In the genomic region with DNA sequence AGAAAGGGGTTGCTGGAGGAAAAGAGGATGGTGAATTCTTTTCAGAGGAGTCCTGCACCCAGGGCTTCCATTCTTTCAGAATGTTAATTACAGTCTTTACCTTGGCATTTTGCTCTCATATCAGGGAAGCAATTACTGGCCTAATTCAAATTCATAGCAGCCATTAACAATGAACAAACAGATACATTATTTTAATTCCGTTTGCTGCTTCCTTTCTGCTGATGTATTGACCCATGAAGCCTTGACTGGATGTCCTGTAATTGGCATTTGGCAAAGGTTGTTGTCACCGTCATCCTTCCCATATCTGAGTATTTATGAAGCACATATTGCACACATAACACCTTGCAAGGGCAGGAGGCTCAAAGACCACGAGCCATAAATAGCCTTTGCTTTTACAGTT, we compare ENCODE assay signal across 18 mouse cellular contexts.
"Had no signal": no experiment of that assay in that cellular context is flagged by ENCODE, and none has a peak within 500 bp of the region (broad histone marks: within the 10 kb centered on the region; RNA-seq: fewer than 3 reads in every experiment).

No protein-coding gene starts in this region.

- ATAC-seq: midbrain, embryonic 16.5 days had no signal

- H3K9me3 ChIP-seq: midbrain, embryonic 10.5 days; midbrain, embryonic 12.5 days; neural tube, embryonic 13.5 days; neural tube, embryonic 15.5 days had no signal

- H3K4me2 ChIP-seq: lung, embryonic 14.5 days; midbrain, embryonic 12.5 days; neural tube, embryonic 13.5 days; neural tube, embryonic 15.5 days had no signal

- H3K4me3 ChIP-seq: midbrain, embryonic 10.5 days; midbrain, embryonic 12.5 days; myocyte; neural tube, embryonic 13.5 days; neural tube, embryonic 15.5 days had no signal

- H3K9ac ChIP-seq: lung, embryonic 14.5 days; midbrain, embryonic 12.5 days; neural tube, embryonic 13.5 days; neural tube, embryonic 15.5 days had no signal

- DNase-seq: lung, adult 18-20 months; lung, embryonic 14.5 days; lung, postnatal 10 days; lung, postnatal 4 days; midbrain, embryonic 14.5 days; right cerebral cortex, adult 18-20 months; right cerebral cortex, postnatal 25 days; right cerebral cortex, postnatal 4 days; spleen, adult 18-20 months; thymus, adult 18-20 months; thymus, postnatal 14 days; thymus, postnatal 36 days had no signal

- H3K27me3 ChIP-seq: midbrain, embryonic 12.5 days; neural tube, embryonic 13.5 days; neural tube, embryonic 15.5 days had no signal

- H3K27ac ChIP-seq: midbrain, embryonic 10.5 days; midbrain, embryonic 12.5 days; neural tube, embryonic 13.5 days; neural tube, embryonic 15.5 days had no signal

- H3K4me1 ChIP-seq: midbrain, embryonic 12.5 days had no signal

- H3K36me3 ChIP-seq: midbrain, embryonic 10.5 days; midbrain, embryonic 12.5 days; neural tube, embryonic 13.5 days; neural tube, embryonic 15.5 days had no signal
